ENCODE assay signal across 24 mouse cellular contexts in genomic region chr16:28484920-28485319, GRCm38 (mm10).
DNase-seq lines count a peak whose midpoint lies in the region; ATAC-seq and TF ChIP-seq lines count a peak whose summit lies in the region.
"Had no signal": no experiment of that assay in that cellular context is flagged by ENCODE, and none has a peak within 500 bp of the region (broad histone marks: within the 10 kb centered on the region; RNA-seq: fewer than 3 reads in every experiment).

No protein-coding gene starts in this region.

- H3K9me3 ChIP-seq in forebrain, embryonic 14.5 days (replicated peaks; ENCODE audit: control insufficient read depth, low read length), result 0 out of 2 replicates have a peak, but pooled peaks cover 2% of the 10 kb centered on the region
- H3K9me3 ChIP-seq in forebrain, embryonic 12.5 days, result no peaks in the 10 kb centered on the region
- no peaks in the 10 kb centered on the region for H3K9me3 ChIP-seq in forebrain, embryonic 16.5 days (ENCODE audit: control insufficient read depth, low read length)
- no peaks in the 10 kb centered on the region for H3K9me3 ChIP-seq in forebrain, embryonic 11.5 days (ENCODE audit: control insufficient read depth, low read length)
- H3K9me3 ChIP-seq: embryonic facial prominence, embryonic 13.5 days; embryonic facial prominence, embryonic 15.5 days had no signal

- H3K9ac ChIP-seq in forebrain, embryonic 14.5 days (ENCODE audit: low read length), result no peak overlapping the region
- H3K9ac ChIP-seq in forebrain, embryonic 12.5 days, result no peak overlapping the region
- no peak overlapping the region for H3K9ac ChIP-seq in forebrain, embryonic 16.5 days (replicated peaks; ENCODE audit: low read depth, low read length)
- H3K9ac ChIP-seq in forebrain, embryonic 11.5 days (ENCODE audit: low read length), result no peak overlapping the region
- H3K9ac ChIP-seq: embryonic facial prominence, embryonic 13.5 days; embryonic facial prominence, embryonic 15.5 days had no signal

- no peak overlapping the region for H3K4me3 ChIP-seq in forebrain, embryonic 14.5 days (ENCODE audit: low read depth, low read length)
- H3K4me3 ChIP-seq in forebrain, embryonic 12.5 days (replicated peaks), result no peak overlapping the region
- H3K4me3 ChIP-seq in forebrain, embryonic 16.5 days (replicated peaks; ENCODE audit: low read length), result no peak overlapping the region
- H3K4me3 ChIP-seq in forebrain, embryonic 11.5 days (ENCODE audit: low read depth, low read length), result no peak overlapping the region
- H3K4me3 ChIP-seq: embryonic facial prominence, embryonic 13.5 days; embryonic facial prominence, embryonic 15.5 days; erythroblast, embryonic 14.5 days had no signal

- no peak overlapping the region for H3K4me2 ChIP-seq in forebrain, embryonic 14.5 days (ENCODE audit: low read length)
- no peak overlapping the region for H3K4me2 ChIP-seq in forebrain, embryonic 12.5 days
- H3K4me2 ChIP-seq in forebrain, embryonic 16.5 days (ENCODE audit: low read length), result no peak overlapping the region
- no peak overlapping the region for H3K4me2 ChIP-seq in forebrain, embryonic 11.5 days (ENCODE audit: low read depth, low read length, severe bottlenecking)
- H3K4me2 ChIP-seq: embryonic facial prominence, embryonic 13.5 days; embryonic facial prominence, embryonic 15.5 days had no signal

- no peak for ATAC-seq in forebrain, embryonic 14.5 days
- ATAC-seq in forebrain, embryonic 12.5 days (ENCODE audit: low FRiP score), result no peak
- ATAC-seq in forebrain, embryonic 16.5 days, result peak; percentile 70
- no peak for ATAC-seq in forebrain, embryonic 11.5 days (replicated peaks; ENCODE audit: low FRiP score)
- ATAC-seq: activated CD4-positive, CD25-positive, alpha-beta regulatory T cell, adult 4 months; CD4-positive, CD25-positive, alpha-beta regulatory T cell, adult 4 months; Patski had no signal

- no peak for TF ChIP-seq POLR2A in brain, embryonic 14.5 days (IDR thresholded peaks at IDR 0.05; ENCODE audit: borderline replicate concordance, extremely low read depth, insufficient read depth, insufficient read length, poor library complexity, severe bottlenecking)

- WGBS in forebrain, embryonic 14.5 days, result 78% methylated on average over 3 of the region's 3 CpGs
- WGBS in forebrain, embryonic 12.5 days, result 83% methylated on average over 3 of the region's 3 CpGs
- WGBS in forebrain, embryonic 16.5 days, result 61% methylated on average over 3 of the region's 3 CpGs
- WGBS in forebrain, embryonic 11.5 days, result 89% methylated on average over 3 of the region's 3 CpGs

- peak; percentile 25 for DNase-seq in forebrain, embryonic 14.5 days (ENCODE audit: low spot score)
- no peak for DNase-seq in forebrain, embryonic 11.5 days (ENCODE audit: low spot score)
- peak; percentile 39 for DNase-seq in brain, embryonic 14.5 days (ENCODE audit: low read depth)
- DNase-seq: adrenal gland, adult 8-10 months; adrenal gland, postnatal 14 days; adrenal gland, postnatal 36 days; B cell, adult 2 months; cerebellum, adult 11 months; cerebellum, adult 18-20 months; cerebellum, adult 8-10 months; cerebellum, adult 9-11 months; cerebellum, postnatal 14 days; cerebellum, postnatal 36 days; embryo, embryonic 11 days had no signal

- H3K36me3 ChIP-seq in forebrain, embryonic 14.5 days (ENCODE audit: control insufficient read depth, insufficient read depth, low read length), result no peaks in the 10 kb centered on the region
- no peaks in the 10 kb centered on the region for H3K36me3 ChIP-seq in forebrain, embryonic 12.5 days (replicated peaks)
- H3K36me3 ChIP-seq in forebrain, embryonic 16.5 days (ENCODE audit: control insufficient read depth, insufficient read depth), result no peaks in the 10 kb centered on the region
- no peaks in the 10 kb centered on the region for H3K36me3 ChIP-seq in forebrain, embryonic 11.5 days (ENCODE audit: control insufficient read depth, insufficient read depth, low read length)
- H3K36me3 ChIP-seq: embryonic facial prominence, embryonic 13.5 days; embryonic facial prominence, embryonic 15.5 days; G1E had no signal

- H3K27ac ChIP-seq in forebrain, embryonic 14.5 days (ENCODE audit: low read depth, low read length), result no peak overlapping the region
- H3K27ac ChIP-seq in forebrain, embryonic 12.5 days, result no peak overlapping the region
- no peak overlapping the region for H3K27ac ChIP-seq in forebrain, embryonic 16.5 days (ENCODE audit: low read length)
- no peak overlapping the region for H3K27ac ChIP-seq in forebrain, embryonic 11.5 days (ENCODE audit: low read depth, low read length)
- H3K27ac ChIP-seq: embryonic facial prominence, embryonic 13.5 days; embryonic facial prominence, embryonic 15.5 days had no signal

- no peaks in the 10 kb centered on the region for H3K4me1 ChIP-seq in forebrain, embryonic 14.5 days (ENCODE audit: control insufficient read depth, insufficient read depth, low read length)
- H3K4me1 ChIP-seq in forebrain, embryonic 12.5 days, result no peaks in the 10 kb centered on the region
- no peaks in the 10 kb centered on the region for H3K4me1 ChIP-seq in forebrain, embryonic 16.5 days (replicated peaks; ENCODE audit: control insufficient read depth, insufficient read depth, low read length)
- no peaks in the 10 kb centered on the region for H3K4me1 ChIP-seq in forebrain, embryonic 11.5 days (replicated peaks; ENCODE audit: control insufficient read depth, insufficient read depth, low read length)
- H3K4me1 ChIP-seq: embryonic facial prominence, embryonic 13.5 days; embryonic facial prominence, embryonic 15.5 days had no signal

- H3K27me3 ChIP-seq in forebrain, embryonic 14.5 days (replicated peaks; ENCODE audit: control insufficient read depth, insufficient read depth, low read length), result no peaks in the 10 kb centered on the region
- H3K27me3 ChIP-seq in forebrain, embryonic 12.5 days, result no peaks in the 10 kb centered on the region
- H3K27me3 ChIP-seq in forebrain, embryonic 16.5 days (replicated peaks; ENCODE audit: control insufficient read depth, insufficient read depth, low read length), result no peaks in the 10 kb centered on the region
- H3K27me3 ChIP-seq in forebrain, embryonic 11.5 days (ENCODE audit: control insufficient read depth, insufficient read depth, low read length), result no peaks in the 10 kb centered on the region
- H3K27me3 ChIP-seq: CH12.LX; embryonic facial prominence, embryonic 13.5 days; embryonic facial prominence, embryonic 15.5 days had no signal

- TF ChIP-seq CTCF in brain, embryonic 14.5 days (IDR thresholded peaks at IDR 0.05; ENCODE audit: borderline replicate concordance, extremely low read depth, insufficient read depth, insufficient read length), result no peak
